Mouse (Mus musculus): Measurements from ENCODE around the gene Rab24.

- no peak for TF ChIP-seq CTCF (IDR thresholded peaks at IDR 0.05)
- TF ChIP-seq EP300 (IDR thresholded peaks at IDR 0.05), result no peak
These were observed 47.9 kb upstream of the Rab24 start, which contains the start of gene Rgs14 for GRCm38 (mm10) chr13:55369531-55370114.

Measured in lung, postnatal 0 days (tissue).